Mouse (Mus musculus) MEL (cell line): ENCODE measurements around the gene Mtnr1a.

Experiments
- BHLHE40 ChIP-seq: IDR thresholded peaks from 2 replicates; pipeline ENCODE4 v1.6.1; 2012; ENCODE audit warnings: low read depth, mild to moderate bottlenecking, inconsistent platforms, low read length, improper control_type of control experiment, borderline replicate concordance
- CHD1 ChIP-seq: IDR thresholded peaks from 2 replicates; pipeline ENCODE4 v1.6.1; 2012; ENCODE audit warnings: low read depth, mild to moderate bottlenecking, inconsistent platforms, low read length, improper control_type of control experiment
- CTCF ChIP-seq, 3 experiments: IDR thresholded peaks in 2 of 3; conservative IDR thresholded peaks in 1 of 3; 2 replicates each; pipeline ENCODE4 v1.5.1; 2011 to 2012; ENCODE audit warnings: low read length in 3 of 3, low read depth in 2 of 3, mild to moderate bottlenecking in 2 of 3, improper control_type of control experiment in 1 of 3, inconsistent platforms in 1 of 3, mixed read lengths in 1 of 3, moderate library complexity in 1 of 3; ENCODE audit not compliant: control insufficient read depth in 1 of 3, insufficient read depth in 1 of 3, poor library complexity in 1 of 3, severe bottlenecking in 1 of 3
- EP300 ChIP-seq, 2 experiments: IDR thresholded peaks; 2 replicates each; pipeline ENCODE4 v1.6.1; 2011; ENCODE audit warnings: improper control_type of control experiment in 2 of 2, low read length in 2 of 2, low read depth in 1 of 2, mild to moderate bottlenecking in 1 of 2
- HCFC1 ChIP-seq: IDR thresholded peaks from 2 replicates; pipeline ENCODE4 v1.6.1; 2012; ENCODE audit warnings: low read depth, mild to moderate bottlenecking, inconsistent platforms, low read length, improper control_type of control experiment, moderate library complexity
- MAZ ChIP-seq: IDR thresholded peaks from 2 replicates; pipeline ENCODE4 v1.6.1; 2012; ENCODE audit warnings: low read depth, mild to moderate bottlenecking, inconsistent platforms, low read length, improper control_type of control experiment
- MEF2A ChIP-seq: IDR thresholded peaks from 2 replicates; pipeline ENCODE4 v1.6.1; 2014; ENCODE audit warnings: low read depth, mild to moderate bottlenecking, inconsistent platforms, low read length, improper control_type of control experiment; ENCODE audit not compliant: poor library complexity, insufficient replicate concordance, severe bottlenecking; ENCODE audit errors: extremely low read depth
- MYC ChIP-seq: IDR thresholded peaks from 2 replicates; pipeline ENCODE4 v1.6.1; 2011; ENCODE audit warnings: low read depth, mild to moderate bottlenecking, low read length, improper control_type of control experiment, moderate library complexity
- POLR2A ChIP-seq, 2 experiments: IDR thresholded peaks; 2 replicates each; pipeline ENCODE4 v1.6.1; 2011 to 2012; ENCODE audit warnings: low read length in 2 of 2, mild to moderate bottlenecking in 2 of 2, control low read depth in 1 of 2, improper control_type of control experiment in 1 of 2, low read depth in 1 of 2, moderate library complexity in 1 of 2; ENCODE audit not compliant: control insufficient read depth in 1 of 2, insufficient read depth in 1 of 2, poor library complexity in 1 of 2
- SIN3A ChIP-seq: IDR thresholded peaks from 2 replicates; pipeline ENCODE4 v1.6.1; 2012; ENCODE audit warnings: low read length, improper control_type of control experiment, inconsistent platforms
- UBTF ChIP-seq: IDR thresholded peaks from 2 replicates; pipeline ENCODE4 v1.6.1; 2012; ENCODE audit warnings: low read depth, mild to moderate bottlenecking, inconsistent platforms, low read length, improper control_type of control experiment, moderate library complexity, borderline replicate concordance; ENCODE audit not compliant: insufficient read depth
- ZNF384 ChIP-seq: IDR thresholded peaks from 2 replicates; pipeline ENCODE4 v1.6.1; 2012; ENCODE audit warnings: low read depth, mild to moderate bottlenecking, inconsistent platforms, low read length, improper control_type of control experiment

GRCm38 (mm10) chr8:45080850-45081249 lies 11.9 kb downstream of the Mtnr1a start:
- no peak for TF ChIP-seq ZNF384
- TF ChIP-seq CHD1, result no peak
- no peak for TF ChIP-seq CTCF (IDR thresholded peaks at IDR 0.05 in 2 of 3, conservative IDR thresholded peaks at IDR 0.05 in 1 of 3; ENCODE audit: control insufficient read depth in 1 of 3, insufficient read depth in 1 of 3, low read depth in 2 of 3, low read length in 3 of 3, poor library complexity in 1 of 3, severe bottlenecking in 1 of 3)
- TF ChIP-seq POLR2A (IDR thresholded peaks at IDR 0.05; ENCODE audit: control insufficient read depth in 1 of 2, insufficient read depth in 1 of 2, low read depth in 1 of 2, low read length in 2 of 2, poor library complexity in 1 of 2), result no peak
- no peak for TF ChIP-seq MYC
- no peak for TF ChIP-seq SIN3A
- no peak for TF ChIP-seq BHLHE40
- TF ChIP-seq HCFC1, result no peak
- no peak for TF ChIP-seq MAZ
- TF ChIP-seq EP300 (IDR thresholded peaks at IDR 0.05; ENCODE audit: low read depth in 1 of 2, low read length in 2 of 2), result no peak
- no peak for TF ChIP-seq UBTF
- no peak for TF ChIP-seq MEF2A
